Mouse (Mus musculus): ENCODE data around the gene Rsbn1.

Rsbn1 gene

DNA sequence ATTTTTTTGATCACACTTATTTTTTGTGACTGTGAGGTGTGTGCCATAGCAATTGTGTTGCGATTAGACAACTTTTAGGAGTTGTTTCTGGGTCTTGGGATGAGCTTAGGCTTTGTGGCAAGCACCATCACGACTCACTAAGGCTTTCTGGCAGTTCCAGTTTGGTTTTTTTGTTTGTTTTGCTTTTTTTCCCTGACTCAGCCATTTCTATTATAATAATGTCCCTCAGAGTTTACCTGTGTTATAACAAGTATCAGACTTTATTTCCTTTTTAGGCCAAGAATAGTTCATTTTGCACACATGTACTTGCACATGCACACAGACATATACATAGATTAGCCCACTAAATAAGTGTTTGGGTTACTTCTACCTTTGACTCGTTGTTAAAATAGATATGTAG, 46.7 kb downstream of the Rsbn1 start:
- no peak for DNase-seq (ENCODE audit: low spot score)

DNA sequence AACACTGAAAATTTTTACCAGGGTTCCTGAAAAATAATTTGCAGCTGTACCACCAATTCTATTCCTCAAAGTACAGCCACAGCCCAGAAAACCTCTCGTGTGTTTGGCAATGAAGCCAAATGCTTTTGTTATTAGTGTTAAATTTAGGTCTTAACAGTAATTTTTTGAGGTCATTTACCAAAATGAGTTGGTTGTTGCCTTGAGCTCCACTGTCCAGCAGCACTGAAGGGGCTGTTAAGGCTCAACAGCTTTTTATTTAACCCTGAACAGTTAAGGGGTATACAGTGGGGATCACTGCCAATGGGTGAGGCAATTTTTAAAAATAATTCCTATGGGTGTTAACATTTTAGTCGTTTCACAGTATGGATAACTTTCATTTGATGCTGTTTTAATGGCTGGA, 53.3 kb downstream of the Rsbn1 start:
- no peak for DNase-seq (ENCODE audit: low spot score)

DNA sequence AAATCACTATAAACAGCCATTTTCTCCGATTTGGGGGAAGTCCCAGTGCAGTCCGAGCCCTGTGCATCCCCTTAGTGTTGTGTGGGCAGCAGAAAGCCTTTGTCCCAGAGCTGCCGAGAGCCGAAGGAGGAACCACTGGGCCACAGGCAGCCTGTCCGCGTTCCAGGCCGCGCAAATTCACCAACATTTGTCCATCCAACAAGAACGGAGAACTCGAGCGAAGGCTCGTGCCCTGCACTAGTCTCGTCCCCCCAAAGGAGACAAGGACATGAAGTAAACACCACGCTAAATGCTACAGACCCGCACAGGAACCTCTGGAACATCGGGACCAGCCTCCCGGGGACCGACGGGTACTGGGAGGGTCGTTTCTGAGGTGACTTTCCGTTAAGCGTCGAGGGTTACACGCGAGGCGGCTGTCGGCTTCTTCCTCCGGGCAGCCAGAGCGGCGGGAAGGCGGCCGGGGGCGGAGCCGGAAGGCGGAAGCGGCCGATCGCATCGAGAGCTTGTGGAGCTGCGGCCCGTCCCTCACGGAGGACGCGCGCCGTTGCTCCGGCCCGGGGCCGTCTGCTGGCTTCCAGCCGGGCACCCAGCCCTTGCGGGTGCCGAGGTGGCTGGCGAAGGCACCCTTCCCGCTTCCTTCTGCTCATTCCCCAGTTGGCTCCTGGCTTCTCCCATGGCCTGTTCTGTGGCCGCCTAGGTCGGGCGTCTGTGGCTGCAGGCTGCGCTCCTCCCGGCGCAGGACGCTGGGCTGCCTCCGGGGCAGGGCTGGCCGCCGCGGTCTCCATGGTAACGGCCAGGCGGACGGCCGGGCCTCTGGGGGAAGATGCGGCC, 54.2 kb downstream of the Rsbn1 start, which contains the start of gene Phtf1:
Gene Phtf1 (plus strand): TSS at position 250 of the 831 bp plus-strand sequence.
- DNase-seq (ENCODE audit: low spot score): peak; percentile 83

- no peak for DNase-seq (ENCODE audit: low spot score)
Observed at GRCm38 (mm10) chr3:103968701-103969100, 54.8 kb downstream of the Rsbn1 start.

GRCm38 (mm10) chr3:103971157-103971556, 57.2 kb downstream of the Rsbn1 start:
- no peak for DNase-seq (ENCODE audit: low spot score)

- no peak for DNase-seq (ENCODE audit: low spot score)
Observed at GRCm38 (mm10) chr3:103984556-103984955, 70.6 kb downstream of the Rsbn1 start.

DNA sequence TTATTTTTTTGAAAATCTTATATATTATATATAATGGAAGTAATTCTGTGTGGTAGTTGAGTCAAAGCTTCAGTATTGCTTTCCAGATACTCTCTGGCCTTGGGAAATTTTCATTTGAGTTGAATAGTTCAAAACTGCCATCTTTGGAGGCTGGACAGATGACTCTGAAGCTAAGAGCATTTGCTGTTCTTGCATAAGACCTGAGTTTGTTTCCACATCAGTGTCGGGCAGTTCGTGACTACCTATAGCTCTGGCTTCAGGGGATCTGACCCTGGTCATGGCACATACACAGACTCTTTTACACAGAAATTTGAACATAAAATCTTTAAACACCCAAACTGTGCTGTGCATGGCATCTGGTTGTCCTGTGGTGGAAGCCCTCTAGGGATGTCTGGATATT, 71.3 kb downstream of the Rsbn1 start:
- no peak for DNase-seq (ENCODE audit: low spot score)

GRCm38 (mm10) chr3:103987831-103988432, 74.0 kb downstream of the Rsbn1 start:
- DNase-seq (ENCODE audit: low spot score): no peak

- no peak for DNase-seq (ENCODE audit: low spot score)
Observed at GRCm38 (mm10) chr3:103989352-103989751, 75.4 kb downstream of the Rsbn1 start.

- no peak for DNase-seq (ENCODE audit: low spot score)
Observed at GRCm38 (mm10) chr3:103991271-103991670, 77.4 kb downstream of the Rsbn1 start.

- DNase-seq (ENCODE audit: low spot score): no peak
Observed at GRCm38 (mm10) chr3:103998724-103999123, 84.8 kb downstream of the Rsbn1 start.

- DNase-seq (ENCODE audit: low spot score): no peak
Observed at GRCm38 (mm10) chr3:104006896-104007466, 93.1 kb downstream of the Rsbn1 start.

DNA sequence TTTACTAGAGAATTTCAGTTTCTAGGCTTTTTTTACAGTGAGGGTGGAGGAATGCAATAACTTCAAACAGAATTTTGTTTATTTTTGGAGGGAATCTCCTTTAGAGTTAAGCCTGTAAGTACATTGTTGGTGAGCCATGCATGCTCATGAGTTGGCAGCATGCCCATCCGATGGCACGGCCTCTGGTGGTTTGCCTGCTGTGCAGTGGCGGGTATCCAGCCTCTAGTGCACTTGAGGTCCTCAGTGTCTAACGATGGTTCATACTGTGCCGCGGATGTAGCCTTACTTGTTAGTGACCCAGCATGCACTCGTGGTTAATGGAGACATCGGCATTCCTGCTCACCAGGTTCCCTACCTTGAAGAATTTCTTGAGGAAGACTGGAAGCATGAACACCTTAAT, 93.6 kb downstream of the Rsbn1 start:
- DNase-seq (ENCODE audit: low spot score): no peak

DNA sequence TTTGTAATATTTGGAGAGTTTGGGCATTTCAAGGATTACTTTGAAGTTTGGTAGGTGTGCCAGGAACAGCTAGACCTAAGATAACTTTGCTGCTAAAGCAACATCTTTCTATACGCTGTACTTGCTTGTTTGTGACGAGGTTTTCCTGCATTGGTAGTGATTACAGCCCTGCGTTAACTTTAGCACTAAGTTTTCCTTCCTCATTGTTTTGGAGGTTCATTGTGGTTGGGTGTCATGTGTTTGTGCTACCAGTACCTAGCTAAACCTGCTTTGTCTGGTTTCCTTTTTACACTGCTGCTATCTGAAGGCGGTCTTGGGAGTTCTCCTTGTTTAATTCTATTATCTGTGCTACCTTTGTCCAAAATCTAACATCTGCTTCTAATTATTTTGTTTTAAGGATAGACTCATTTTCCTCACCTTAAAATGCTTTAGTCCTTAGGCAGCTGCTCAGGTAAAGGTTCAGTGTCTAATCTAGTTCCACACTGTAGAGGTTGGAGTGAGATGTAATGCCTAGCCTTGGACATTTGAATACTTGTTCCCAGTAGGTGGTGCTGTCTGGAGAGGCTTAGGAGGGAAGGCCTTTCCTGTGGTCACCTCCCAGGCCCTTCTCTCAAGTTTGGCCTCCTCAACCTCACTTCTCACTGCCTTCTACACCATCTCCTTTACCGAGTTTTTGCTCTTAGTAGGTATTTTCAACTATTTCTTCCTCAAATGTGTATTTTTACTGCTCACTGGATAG, 96.2 kb downstream of the Rsbn1 start:
- no peak for DNase-seq (ENCODE audit: low spot score)

- no peak for DNase-seq (ENCODE audit: low spot score)
Observed at GRCm38 (mm10) chr3:104011972-104012371, 98.1 kb downstream of the Rsbn1 start.
